Mouse (Mus musculus) C2C12 (cell line): ENCODE measurements around the gene Rsu1.

Source experiments
- CEBPB ChIP-seq: IDR thresholded peaks from one replicate; pipeline ENCODE4 v1.6.1; 2011; ENCODE audit warnings: low read depth, mild to moderate bottlenecking, control low read depth, moderate library complexity
- CTCF ChIP-seq: IDR thresholded peaks from one replicate; pipeline ENCODE4 v1.5.1; 2011; ENCODE audit not compliant: control insufficient read depth, insufficient read depth, insufficient read length
- FOSL1 ChIP-seq: IDR thresholded peaks from one replicate; pipeline ENCODE4 v1.8.0; 2011; ENCODE audit warnings: mild to moderate bottlenecking, low read length; ENCODE audit not compliant: poor library complexity, insufficient read depth, severe bottlenecking
- MAX ChIP-seq: IDR thresholded peaks from one replicate; pipeline ENCODE4 v1.6.1; 2011; ENCODE audit warnings: mild to moderate bottlenecking, control low read depth
- MYOD1 ChIP-seq: IDR thresholded peaks from one replicate; pipeline ENCODE4 v1.6.1; 2011; ENCODE audit warnings: low read depth; ENCODE audit not compliant: control insufficient read depth, insufficient read length
- MYOG ChIP-seq: IDR thresholded peaks from one replicate; pipeline ENCODE4 v1.6.1; 2011; ENCODE audit not compliant: control insufficient read depth, insufficient read length; ENCODE audit errors: extremely low read depth
- USF1 ChIP-seq: IDR thresholded peaks from one replicate; pipeline ENCODE4 v1.6.1; 2011; ENCODE audit warnings: low read depth, mild to moderate bottlenecking, control low read depth, moderate library complexity

DNA sequence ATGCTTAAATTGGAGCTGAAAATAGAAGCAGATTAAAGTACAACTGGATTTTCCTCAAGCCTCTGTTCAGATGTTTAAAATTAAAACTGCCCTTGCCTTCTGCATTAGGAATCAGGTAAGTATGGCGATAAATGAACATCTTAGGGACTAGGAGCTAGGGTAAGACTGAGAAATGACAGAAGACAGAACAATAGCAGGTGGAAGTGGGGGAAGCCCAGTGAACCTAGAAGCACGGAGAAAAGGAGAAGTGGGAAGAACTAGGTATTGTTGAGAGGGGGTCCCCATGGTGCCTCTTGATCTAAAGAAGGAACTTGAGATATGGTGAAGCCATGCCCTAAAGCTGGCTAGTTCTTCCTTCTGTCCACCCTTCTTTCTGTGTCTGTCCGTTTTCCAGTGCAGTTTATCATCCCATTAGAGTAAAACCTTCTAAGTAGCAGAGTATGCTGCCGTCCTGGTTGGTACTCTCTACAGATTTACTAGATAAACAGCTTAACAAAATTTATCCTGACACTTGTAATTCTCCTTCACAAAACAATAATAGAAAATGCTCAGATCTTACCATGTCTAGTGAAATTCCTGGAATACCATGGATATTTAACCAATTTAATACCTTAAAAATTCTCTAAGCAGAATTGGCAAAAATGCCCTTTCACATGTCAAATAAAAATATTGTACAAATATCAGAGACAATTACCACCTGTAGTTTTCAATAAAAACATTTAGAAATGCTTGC lies 101.9 kb downstream of the Rsu1 start:
- TF ChIP-seq CTCF (no peak), MYOD1 (no peak), MYOG (no peak), CEBPB (no peak), USF1 (no peak), FOSL1 (no peak), MAX (no peak)
